Mouse (Mus musculus): ENCODE results near the gene Adgrb3. TPM values are rescaled to one million over a fixed set of nuclear protein-coding genes. Genes with fewer than 3 reads are reported as not detected.

Gene Adgrb3
- total RNA-seq, 2 experiments from 2014 or later, result 108 to 120 TPM

DNA sequence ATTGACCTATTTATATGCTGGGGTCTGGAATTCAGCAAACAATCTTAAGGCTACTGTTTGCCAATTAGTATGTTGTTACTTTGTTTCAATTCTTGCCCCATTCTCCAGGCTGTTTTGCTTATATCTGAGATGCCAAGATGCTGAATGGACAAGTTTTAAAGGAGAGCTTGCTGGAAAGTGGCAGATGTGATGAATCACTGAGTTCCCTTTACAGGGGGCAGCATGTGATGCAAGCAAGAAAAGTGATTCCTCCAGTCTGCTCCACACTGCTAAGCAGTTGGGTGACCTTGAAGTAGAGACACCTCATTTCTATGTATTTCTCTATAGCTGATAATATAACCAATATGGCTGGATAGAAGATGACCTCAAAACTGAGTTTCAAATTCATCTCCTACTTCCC, 512.4 kb downstream of the Adgrb3 start:
- DNase-seq (ENCODE audit: low spot score in 2 of 2), result no peak

DNA sequence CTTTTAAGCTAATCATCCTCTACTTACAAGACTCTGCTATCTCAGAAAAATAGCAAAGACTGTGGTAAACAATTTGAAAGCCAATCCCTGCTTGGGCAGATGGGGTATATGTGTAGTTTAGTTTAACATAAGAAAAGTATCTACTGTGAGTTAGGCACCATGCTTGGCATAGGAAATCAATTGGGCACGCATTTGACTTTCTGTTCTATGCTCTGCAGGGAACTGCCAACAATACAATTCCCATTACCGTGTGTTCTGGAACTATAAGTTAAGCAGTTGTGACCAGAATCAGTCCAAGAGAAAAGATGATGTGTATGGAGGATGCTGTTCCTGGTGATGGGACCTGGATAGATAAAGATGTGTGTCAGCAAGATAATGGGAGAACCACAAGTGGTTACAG, 517.2 kb downstream of the Adgrb3 start:
- no peak for DNase-seq (ENCODE audit: low spot score in 2 of 2)

DNA sequence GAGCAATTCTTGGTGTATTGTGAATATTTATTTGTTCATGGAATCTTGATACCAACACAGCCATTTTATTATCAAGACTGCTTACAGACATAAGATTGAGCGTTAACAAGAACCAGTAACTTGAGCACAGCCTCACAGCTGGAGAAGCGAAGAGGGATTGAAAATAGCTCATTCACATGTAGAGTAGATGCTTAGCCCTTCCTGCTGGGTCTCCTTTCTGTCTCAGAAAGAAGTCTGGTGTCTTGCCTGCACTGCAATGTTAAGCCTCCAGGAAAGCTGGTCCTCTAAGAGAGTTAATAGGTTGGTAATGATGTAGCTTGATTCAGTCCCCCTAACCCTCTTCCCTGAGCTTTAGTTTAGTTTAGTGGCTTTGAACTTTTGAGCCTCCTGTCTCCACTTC, 519.4 kb downstream of the Adgrb3 start:
- DNase-seq (ENCODE audit: low spot score in 2 of 2), result no peak

DNA sequence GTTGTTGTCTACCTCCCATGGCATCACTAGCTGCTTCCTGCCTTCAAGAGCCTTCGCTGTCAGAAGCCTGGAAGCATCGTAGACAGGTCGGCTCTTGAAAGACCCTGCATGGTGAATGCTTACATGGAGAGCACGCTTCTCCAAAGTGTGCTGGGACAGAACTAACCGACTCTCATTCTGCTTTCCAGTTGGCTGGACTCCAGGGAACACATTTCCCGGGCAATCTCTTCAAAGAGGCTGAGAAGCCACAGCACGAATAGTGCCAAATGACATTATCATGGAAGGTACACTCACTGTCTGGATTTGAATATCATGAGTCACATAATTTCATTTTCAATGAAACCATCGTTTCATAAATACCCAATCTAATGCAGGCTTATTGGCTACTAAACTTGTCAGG, 548.0 kb downstream of the Adgrb3 start:
- peak in 1 of 2 experiments; percentile 48 for DNase-seq (ENCODE audit: low spot score in 2 of 2)

DNA sequence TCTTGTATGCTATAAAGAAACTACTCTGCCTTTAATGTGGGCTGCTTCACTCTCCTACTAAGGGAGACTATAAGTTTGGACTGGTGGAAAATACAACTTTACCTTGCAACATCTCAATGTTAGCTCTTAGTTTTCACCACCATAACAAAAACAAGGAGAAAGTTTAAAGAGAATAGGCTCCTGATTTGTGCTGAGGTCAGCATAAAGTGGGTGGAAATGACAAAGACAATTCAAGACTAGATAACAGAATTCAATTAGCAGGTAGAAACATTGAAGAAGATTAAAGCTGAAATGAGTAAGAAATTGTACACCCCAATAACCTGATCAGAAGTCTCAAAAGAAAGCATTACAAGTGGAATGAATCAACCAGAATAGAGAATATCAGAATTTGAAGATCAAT, 578.9 kb downstream of the Adgrb3 start:
- no peak for DNase-seq (ENCODE audit: low spot score in 2 of 2)

DNA sequence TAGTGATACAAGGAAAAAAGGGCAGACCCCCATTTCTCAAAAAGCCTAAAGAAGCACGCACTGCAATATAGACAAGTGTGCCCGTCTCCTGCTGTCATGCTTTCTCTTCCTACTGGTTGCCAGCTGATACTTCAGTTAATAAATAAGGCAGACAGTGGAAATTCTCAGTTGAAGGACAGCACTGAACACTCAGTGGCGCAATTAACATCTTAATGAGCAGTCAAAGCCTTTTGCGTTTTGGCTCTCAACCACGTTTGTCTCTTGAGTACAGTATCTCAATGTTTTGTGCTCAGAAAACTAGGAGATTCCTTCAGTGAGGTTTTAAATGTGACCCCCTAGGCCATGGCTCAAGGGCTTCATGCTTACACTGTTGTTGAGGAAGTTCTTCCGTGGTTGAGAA, 587.1 kb downstream of the Adgrb3 start:
- DNase-seq (ENCODE audit: low spot score in 2 of 2), result no peak

DNA sequence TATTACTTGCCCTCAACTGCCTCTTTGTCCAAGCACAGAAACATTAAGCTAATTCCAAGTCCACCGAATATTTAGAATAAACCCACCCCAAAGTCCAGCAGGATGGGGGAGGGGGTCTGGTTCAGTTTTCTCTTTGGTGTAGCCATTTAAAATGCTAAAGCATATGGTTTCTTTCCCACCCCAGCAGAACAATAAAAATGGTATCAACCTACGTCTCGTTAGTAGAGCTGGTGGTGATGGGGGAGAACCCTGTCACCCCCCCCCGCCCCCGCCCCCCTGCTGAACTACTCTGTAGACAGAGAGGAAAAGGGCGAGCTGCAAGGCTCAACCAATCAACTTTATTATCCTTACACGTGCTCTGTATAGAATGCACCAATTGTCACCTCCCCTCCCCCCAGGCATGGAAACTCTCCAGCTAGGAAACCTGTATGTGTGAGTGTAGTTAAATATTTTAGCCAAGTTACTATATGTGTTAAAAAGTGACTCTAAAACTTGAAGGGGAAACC, 600.2 kb downstream of the Adgrb3 start:
- DNase-seq (ENCODE audit: low spot score in 2 of 2), result peak in 1 of 2 experiments; percentile 26

DNA sequence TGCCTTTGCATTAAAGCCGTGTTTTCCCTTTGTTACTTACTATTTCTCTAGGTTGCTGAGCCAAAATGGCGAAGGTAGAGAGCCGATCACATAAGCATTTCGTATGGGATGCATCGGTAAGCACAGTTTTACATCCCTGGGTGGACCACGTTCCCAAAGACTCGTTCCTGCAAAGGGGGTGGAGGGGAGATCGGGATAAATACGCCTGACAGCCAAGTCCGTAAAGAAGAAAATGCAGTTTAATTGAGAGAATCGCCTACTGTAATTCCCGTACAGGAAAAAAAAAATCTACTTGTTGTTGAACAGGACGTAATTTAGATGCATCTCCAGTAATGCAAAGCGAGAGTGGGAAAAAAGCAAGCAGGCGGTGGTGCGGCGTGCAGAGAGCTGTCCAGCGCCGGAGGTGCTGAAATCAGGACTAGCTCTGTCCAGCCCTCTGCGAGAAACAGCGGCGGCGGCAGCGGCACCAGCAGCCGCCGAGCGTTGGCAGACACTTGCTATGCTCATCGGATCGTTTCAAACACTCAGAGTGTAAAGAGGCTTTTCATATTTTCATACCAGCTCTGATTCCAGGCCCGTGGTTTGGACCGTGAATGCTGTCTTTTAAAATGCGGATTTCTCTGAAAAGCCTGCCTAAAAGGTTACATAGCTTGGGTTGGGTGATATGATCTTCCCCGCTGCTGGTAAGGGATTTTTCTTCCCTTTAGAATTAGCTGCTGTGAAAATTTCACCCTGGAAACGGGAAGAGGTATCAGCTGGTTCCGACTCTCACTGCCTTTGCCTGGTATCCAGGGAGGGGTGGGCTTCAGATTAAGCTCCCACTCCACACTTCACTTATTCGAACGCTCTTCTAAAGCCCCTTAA, 600.9 kb downstream of the Adgrb3 start:
- DNase-seq (ENCODE audit: low spot score in 2 of 2), result peak; percentile 71 to 79

DNA sequence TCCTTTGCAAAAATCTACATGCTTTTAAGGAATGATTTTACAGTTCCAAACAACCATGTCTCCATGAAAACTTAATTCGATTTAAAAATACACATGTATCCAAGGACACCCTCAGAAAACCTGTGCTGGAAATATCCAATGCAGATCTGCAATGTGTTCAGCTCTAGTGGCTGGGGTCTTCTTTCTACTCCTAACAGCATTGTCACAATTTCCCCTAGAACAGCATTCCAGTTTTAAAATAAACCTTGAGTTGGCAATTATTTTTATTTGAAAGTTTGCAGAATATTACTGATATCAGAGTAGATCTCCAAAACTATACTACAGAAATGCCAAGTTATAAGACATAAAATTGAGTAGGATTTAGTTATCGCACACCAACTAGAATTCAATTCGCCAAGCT, 601.6 kb downstream of the Adgrb3 start:
- peak in 1 of 2 experiments; percentile 33 for DNase-seq (ENCODE audit: low spot score in 2 of 2)

DNA sequence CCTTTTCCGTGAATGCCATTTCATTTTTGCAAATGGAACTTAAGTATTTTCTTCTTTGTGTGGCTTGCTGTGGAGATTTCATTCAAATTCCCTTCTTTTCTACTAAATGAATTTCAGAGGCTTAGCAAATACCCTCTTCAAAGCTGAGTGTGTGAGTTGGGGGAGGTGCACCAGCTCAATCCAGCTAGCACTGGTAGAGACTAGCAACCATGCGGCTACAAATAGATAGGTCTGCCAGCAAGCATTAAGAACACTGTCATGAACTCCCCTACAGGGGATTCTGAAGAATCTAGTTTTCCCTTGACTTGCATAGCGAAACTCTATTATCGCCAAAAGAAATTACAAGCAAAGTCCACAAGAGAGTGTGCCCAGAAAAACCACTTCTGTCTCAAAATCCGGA, 624.9 kb downstream of the Adgrb3 start:
- no peak for DNase-seq (ENCODE audit: low spot score in 2 of 2)

DNA sequence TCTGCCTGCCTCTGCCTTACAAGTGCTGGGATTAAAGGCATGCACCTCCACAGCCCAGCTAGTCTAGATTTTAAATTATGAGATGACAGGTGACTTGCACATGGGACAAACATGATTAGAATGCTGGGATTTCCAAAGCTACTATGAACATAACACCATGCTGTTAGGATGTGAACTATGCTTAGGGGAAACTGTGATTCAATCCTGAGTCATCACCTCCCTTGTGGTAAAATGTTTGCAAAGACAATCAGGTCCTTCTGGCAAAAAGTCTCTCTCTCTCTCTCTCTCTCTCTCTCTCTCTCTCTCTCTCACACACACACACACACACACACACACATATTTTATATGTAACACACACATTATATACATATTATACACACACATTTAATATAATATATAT, 630.1 kb downstream of the Adgrb3 start:
- no peak for DNase-seq (ENCODE audit: low spot score in 2 of 2)

DNA sequence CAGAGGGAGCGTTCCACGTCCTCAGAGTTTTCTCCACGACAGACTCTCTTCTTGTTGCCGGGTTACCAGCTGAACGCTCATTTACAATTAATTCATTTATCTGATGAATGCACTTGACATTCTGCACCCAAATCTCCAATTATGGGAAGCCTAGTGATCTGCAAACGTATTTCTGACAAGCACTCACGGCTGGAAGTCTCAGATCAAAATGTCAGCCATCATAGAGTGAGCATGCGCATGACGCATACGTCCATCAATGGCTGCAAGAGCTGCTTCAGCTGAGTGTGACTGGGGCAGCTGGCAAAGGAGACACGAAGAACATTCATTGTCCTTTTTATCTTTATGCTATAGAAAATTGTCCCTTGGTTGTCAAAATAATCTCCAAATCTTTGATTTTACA, 637.5 kb downstream of the Adgrb3 start:
- DNase-seq (ENCODE audit: low spot score in 2 of 2), result no peak

DNA sequence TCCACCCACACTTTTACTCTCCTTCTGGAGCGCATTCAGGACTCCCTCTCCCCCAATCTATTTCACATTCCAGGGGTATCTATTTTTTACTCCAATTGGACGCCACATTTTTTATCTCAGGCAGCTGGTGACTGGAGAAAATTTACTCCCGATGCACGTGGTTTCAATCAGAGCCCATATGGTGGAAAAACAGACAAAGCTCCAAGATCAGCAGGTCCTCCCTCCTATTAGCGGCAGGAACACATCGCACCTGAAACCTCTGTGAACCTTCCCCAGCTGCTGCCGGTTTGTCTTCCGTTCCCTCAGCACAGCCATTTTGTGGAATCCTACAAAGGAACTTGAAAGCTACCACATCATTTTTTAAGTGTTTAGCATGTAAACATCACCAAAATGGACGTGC, 640.2 kb downstream of the Adgrb3 start:
- DNase-seq (ENCODE audit: low spot score in 2 of 2), result no peak

DNA sequence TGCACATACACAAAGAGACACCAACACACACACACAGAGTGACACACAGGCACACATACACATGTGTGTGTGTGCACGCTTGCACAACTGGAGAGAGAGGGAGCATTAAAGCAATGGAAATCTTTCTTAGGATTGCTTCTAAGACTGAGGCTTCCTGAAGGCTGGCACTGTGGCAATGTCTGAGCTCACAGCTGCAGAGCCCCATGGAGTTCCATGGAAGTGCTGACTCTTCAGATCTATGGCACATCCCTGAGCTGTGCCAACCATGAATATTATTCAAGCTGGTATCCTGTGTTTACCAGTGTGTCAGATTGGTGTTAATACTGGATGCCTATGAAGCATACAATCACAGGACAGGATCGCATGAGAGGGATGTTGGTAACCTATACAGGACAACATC, 643.6 kb downstream of the Adgrb3 start:
- no peak for DNase-seq (ENCODE audit: low spot score in 2 of 2)

DNA sequence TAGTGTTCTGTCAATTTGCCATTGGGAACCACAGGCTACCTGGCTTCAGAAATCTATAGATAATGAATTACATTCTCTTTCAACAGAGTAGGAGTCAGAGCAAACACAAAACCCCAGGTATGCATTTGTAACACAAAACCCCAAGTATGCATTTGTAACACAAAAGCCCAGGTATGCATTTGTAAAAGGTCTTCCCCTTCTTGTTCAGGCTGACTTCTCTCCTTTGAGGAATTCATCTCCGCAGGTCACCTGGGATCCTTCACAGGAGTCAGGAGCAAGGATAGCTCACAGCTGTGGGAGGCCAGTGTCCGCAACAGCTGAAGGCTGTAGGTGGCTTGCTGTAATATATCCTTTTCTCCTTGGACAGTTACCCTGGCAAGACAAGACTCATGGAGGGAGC, 647.6 kb downstream of the Adgrb3 start:
- DNase-seq (ENCODE audit: low spot score in 2 of 2), result no peak

DNA sequence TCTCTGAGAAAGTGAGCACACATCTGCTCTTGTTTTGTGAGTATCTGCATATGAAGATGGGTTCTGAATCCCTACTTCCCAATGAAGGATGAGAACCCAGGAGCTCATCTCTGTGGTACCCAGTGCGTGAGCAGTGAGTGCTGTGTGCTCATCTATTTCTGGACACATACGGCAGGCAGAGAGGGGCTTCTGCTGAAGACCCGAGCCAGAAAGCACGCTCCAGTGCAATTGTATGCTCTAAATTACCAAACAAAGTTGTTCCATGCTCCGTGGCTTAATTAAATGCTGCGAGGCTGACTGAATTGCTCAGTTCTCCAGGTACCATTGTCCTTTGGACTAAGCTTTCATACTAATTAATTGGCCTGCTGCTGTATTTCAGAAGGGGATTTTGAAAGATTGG, 648.9 kb downstream of the Adgrb3 start:
- DNase-seq (ENCODE audit: low spot score in 2 of 2), result peak in 1 of 2 experiments; percentile 36

DNA sequence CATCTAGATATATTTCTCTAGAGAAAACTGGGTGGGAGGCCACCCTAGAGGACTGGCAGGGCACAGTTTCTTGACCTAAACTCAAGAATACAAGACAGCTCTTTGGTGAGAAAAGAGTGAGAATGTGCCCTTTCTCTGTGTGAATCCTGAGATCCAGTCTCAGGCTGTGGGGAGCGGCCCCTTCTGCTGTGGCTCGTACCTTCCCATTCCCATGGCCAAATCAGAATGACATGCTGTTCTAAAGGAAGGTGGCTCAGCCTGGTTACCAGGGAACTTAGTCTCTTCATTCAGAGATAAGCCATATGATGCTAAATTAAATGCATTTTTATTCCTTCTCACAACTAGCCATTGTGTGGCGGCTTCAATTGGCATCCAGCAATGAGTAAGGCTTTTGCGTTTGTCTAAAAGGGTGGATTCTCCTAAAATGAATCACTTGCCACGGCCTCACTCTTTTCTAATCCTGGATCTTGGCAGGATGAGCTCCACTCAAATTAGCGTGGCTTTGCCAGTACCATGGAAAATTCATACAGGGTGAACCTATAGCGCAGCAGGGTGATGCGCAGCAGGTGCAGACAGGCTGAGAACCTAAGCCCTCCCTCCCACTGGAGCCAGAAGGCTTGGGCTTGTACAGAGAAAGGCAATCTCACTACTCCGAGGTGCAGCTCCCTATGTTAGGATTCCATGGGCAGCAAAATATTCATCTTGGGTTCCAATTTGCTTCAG, 649.5 kb downstream of the Adgrb3 start:
- peak in 1 of 2 experiments; percentile 43 for DNase-seq (ENCODE audit: low spot score in 2 of 2)

DNA sequence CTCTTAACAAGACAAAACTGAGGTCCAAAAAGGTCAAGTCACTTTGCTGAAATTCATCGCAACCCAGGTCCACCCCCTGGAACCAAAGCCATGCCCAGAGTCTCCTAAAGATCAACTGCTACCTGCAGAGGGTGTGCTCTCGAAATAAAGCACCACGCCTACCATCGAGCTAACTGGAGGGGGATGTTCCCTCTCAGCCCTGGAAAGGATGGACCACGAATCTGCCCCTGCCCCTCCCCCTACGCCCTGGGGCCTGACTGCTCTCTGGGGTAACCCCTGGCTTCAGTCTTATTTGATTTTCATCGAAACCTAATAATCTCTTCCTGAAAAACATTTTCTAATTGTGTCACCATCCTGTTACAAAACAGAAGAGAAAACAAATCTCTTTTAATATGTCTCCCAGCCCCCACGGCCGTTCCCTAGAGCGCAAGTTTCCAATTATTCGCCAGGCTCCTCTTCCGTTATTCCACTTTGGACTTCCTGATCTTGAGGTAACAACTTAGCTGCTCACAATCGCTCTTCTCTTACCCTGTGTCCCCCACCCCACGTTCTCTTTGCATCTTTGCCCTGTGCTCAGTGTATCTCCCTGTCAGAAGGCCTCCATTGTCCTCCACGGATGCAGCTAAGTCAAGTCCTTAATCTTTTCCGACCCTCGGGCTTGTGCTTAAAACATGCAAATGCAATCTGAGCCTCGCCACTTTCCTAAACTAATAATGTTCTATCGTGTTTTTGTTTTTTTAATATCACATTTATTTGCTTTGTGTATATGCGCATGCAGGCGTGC, 651.0 kb downstream of the Adgrb3 start:
- no peak for DNase-seq (ENCODE audit: low spot score in 2 of 2)

DNA sequence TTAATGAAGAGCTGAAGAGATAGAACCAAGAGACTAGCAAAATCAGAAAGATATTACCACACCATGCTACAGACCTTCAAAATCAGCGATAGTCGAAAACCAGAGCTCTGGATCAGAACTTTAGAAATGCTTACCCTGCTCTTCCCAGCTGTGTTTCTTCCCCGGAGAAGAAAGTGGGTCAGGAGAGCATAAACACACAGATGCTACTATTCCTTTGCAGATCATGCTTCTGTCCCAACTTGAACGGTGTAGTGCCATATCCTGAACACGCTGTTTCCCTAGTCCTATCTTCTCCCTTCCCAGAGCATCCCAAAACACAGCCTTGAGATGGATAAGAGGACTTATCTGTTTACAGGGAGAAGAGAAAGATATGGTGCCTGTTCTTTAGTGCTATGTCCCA, 662.4 kb downstream of the Adgrb3 start:
- no peak for DNase-seq (ENCODE audit: low spot score in 2 of 2)

DNA sequence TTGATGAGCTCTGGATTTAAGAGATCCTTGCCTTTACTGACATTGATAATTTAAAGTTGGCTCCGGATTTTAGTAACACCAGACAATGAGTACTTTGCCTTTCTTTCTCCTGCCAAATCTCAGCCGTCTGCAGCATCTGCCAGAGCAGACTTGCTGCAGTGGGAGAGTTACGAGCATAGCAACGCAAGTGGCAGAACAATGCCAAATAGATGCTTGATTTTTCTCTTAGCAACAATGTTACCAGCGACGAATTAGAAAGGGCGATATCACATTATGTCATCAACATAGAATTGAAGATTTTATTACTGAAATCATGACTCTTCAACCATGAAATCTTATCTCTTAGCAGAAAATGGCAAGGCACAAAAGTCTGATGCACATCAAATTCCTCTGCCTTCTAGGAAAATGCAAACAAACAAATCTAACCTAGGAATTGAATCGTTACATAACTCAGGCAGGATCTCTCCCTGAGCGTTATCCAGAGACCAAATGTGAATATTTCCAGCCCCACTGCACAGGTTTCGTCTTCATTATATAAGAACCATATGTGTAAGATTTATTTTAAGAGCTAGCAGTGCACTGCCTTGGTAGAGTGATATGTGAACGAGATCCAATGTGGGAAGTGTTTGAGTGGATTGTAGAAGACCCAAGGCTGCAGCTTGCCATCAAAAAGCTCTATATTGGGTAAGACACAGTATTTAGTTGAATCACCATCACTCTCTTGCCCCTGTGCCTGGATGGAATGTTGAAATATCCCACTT, 663.3 kb downstream of the Adgrb3 start:
- peak in 1 of 2 experiments; percentile 80 for DNase-seq (ENCODE audit: low spot score in 2 of 2)

DNA sequence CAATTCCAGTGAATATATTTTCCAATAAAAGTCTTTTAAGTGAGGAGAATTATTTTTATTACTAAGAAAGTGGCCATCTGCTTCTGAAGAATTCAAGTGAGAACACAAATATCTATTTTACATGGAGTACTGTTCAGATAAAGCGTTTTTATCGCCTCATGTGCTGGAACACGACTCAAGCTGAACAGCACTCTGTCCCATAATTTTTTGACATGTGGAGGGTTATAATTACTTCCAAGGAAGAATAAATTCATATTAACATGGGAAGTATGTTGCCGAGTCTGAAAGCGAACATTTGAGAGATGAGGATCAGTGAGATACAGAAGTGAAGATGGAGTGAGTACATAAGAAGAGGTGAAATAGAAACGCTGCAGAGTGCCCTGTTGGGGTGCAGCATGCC, 665.9 kb downstream of the Adgrb3 start:
- DNase-seq (ENCODE audit: low spot score in 2 of 2), result peak in 1 of 2 experiments; percentile 61
